In the genomic region with DNA sequence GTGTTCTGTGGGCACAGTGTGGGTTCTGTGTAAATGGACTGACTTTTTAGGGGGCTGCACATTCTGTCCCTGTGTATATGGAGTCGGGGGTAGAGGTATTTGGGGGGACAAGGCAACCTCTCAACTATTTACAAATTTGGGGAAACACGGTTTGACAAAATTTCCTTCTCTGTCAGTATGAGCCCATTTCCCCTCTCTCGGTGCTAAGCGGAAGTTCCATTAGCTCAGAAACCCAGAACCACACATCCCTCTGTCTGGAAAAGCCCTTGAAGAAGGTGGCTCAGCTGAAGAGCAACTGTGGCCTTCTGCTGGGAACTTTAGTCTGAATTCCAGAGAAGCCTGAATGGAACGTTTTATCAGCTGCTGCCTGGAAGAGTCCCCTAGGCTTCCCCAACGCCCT, we compare ENCODE assay signal across 26 mouse cellular contexts. TPM values are rescaled to one million over a fixed set of nuclear protein-coding genes. Genes with fewer than 3 reads are reported as not detected.
A peak's percentile ranks its signal among the peaks of the same experiment; 100 is the strongest.
DNase-seq lines count a peak whose midpoint lies in the region; ATAC-seq and TF ChIP-seq lines count a peak whose summit lies in the region.
"Had no signal": no experiment of that assay in that cellular context is flagged by ENCODE, and none has a peak within 500 bp of the region (broad histone marks: within the 10 kb centered on the region; RNA-seq: fewer than 3 reads in every experiment).

No protein-coding gene starts in this region.

- peaks cover 55% of the 10 kb centered on the region for H3K4me1 ChIP-seq in thymus, adult 2 months (replicated peaks; ENCODE audit: control insufficient read depth, insufficient read depth, low read length)
- peaks cover 3% of the 10 kb centered on the region; the same call in 1 of the 2 replicates for H3K4me1 ChIP-seq in brown adipose tissue, adult 24 weeks (ENCODE audit: control insufficient read depth, insufficient read depth, insufficient read length, low read length)
- H3K4me1 ChIP-seq in megakaryocyte, embryonic 14.5 days: peaks cover 100% of the 10 kb centered on the region
- H3K4me1 ChIP-seq in midbrain, embryonic 14.5 days (ENCODE audit: control insufficient read depth, insufficient read depth, low read length): no peaks in the 10 kb centered on the region
- H3K4me1 ChIP-seq: embryonic facial prominence, embryonic 12.5 days; lung, embryonic 15.5 days; midbrain, embryonic 12.5 days; stomach, embryonic 15.5 days had no signal

- WGBS in thymus, adult 2 months: 53% methylated on average over 6 of the region's 6 CpGs
- WGBS in midbrain, embryonic 14.5 days: 77% methylated on average over 6 of the region's 6 CpGs

- DNase-seq in thymus, adult 2 months: no peak
- no peak for DNase-seq in thymus, adult 18-20 months
- no peak for DNase-seq in cerebellum, postnatal 14 days
- DNase-seq in midbrain, embryonic 14.5 days: no peak
- no peak for DNase-seq in urinary bladder, postnatal 14 days (ENCODE audit: low spot score)
- DNase-seq: adrenal gland, postnatal 25 days; B cell, adult 2 months; cerebellum, adult 11-12 months; cerebellum, postnatal 10 days; kidney, postnatal 25 days; lung, postnatal 4 days; right cerebral cortex, postnatal 14 days had no signal

- H3K27me3 ChIP-seq in thymus, adult 2 months (ENCODE audit: control insufficient read depth, insufficient read depth, low read length): no peaks in the 10 kb centered on the region; the same call in 1 of the 2 replicates
- H3K27me3 ChIP-seq in megakaryocyte, embryonic 14.5 days (replicated peaks): no peaks in the 10 kb centered on the region
- H3K27me3 ChIP-seq in midbrain, embryonic 14.5 days (ENCODE audit: control insufficient read depth, insufficient read depth, low read length): no peaks in the 10 kb centered on the region
- H3K27me3 ChIP-seq: embryonic facial prominence, embryonic 12.5 days; liver, embryonic 15.5 days; lung, embryonic 15.5 days; stomach, embryonic 15.5 days had no signal

- H3K4me2 ChIP-seq in midbrain, embryonic 14.5 days (ENCODE audit: low read length): no peak overlapping the region
- H3K4me2 ChIP-seq: embryonic facial prominence, embryonic 12.5 days; heart, embryonic 11.5 days; liver, embryonic 15.5 days; lung, embryonic 15.5 days; midbrain, embryonic 12.5 days; stomach, embryonic 15.5 days had no signal

- ATAC-seq in midbrain, embryonic 14.5 days (ENCODE audit: low FRiP score, low TSS enrichment): no peak
- ATAC-seq: hindbrain, embryonic 16.5 days; intestine, postnatal 0 days had no signal

- peak overlapping the region; percentile 14; the same call in 1 of the 2 replicates for H3K27ac ChIP-seq in thymus, adult 2 months (ENCODE audit: control insufficient read depth, insufficient read depth, low read length)
- H3K27ac ChIP-seq in brown adipose tissue, adult 24 weeks (replicated peaks; ENCODE audit: low read depth, low read length): peak overlapping the region; percentile 55
- H3K27ac ChIP-seq in midbrain, embryonic 14.5 days (replicated peaks; ENCODE audit: low read depth, low read length): no peak overlapping the region
- H3K27ac ChIP-seq: embryonic facial prominence, embryonic 12.5 days; left cerebral cortex, adult 2 months; liver, embryonic 15.5 days; lung, embryonic 15.5 days; midbrain, embryonic 12.5 days; stomach, embryonic 15.5 days had no signal

- H3K9me3 ChIP-seq in megakaryocyte, embryonic 14.5 days: no peaks in the 10 kb centered on the region
- no peaks in the 10 kb centered on the region for H3K9me3 ChIP-seq in midbrain, embryonic 14.5 days (ENCODE audit: control insufficient read depth, low read length)
- H3K9me3 ChIP-seq: embryonic facial prominence, embryonic 12.5 days; liver, embryonic 15.5 days; lung, embryonic 15.5 days; midbrain, embryonic 12.5 days; stomach, embryonic 15.5 days had no signal

- no peak overlapping the region for H3K9ac ChIP-seq in midbrain, embryonic 14.5 days (replicated peaks; ENCODE audit: low read length)
- H3K9ac ChIP-seq: embryonic facial prominence, embryonic 12.5 days; liver, embryonic 15.5 days; lung, embryonic 15.5 days; midbrain, embryonic 12.5 days; stomach, embryonic 15.5 days had no signal

- TF ChIP-seq CTCF in thymus, adult 2 months (IDR thresholded peaks at IDR 0.05; ENCODE audit: borderline replicate concordance, control insufficient read depth, extremely low read depth, insufficient read depth, low read length, poor library complexity): no peak

- peaks cover 12% of the 10 kb centered on the region for H3K36me3 ChIP-seq in thymus, adult 2 months (ENCODE audit: control insufficient read depth, insufficient read depth, low read length)
- peaks cover 87% of the 10 kb centered on the region for H3K36me3 ChIP-seq in megakaryocyte, embryonic 14.5 days (replicated peaks; ENCODE audit: low read length)
- no peaks in the 10 kb centered on the region for H3K36me3 ChIP-seq in midbrain, embryonic 14.5 days (ENCODE audit: control insufficient read depth, insufficient read depth, low read length)
- H3K36me3 ChIP-seq: embryonic facial prominence, embryonic 12.5 days; liver, embryonic 15.5 days; lung, embryonic 15.5 days; midbrain, embryonic 12.5 days; stomach, embryonic 15.5 days had no signal

- H3K4me3 ChIP-seq in thymus, adult 2 months (ENCODE audit: control insufficient read depth, insufficient read depth, low read length): no peak overlapping the region
- no peak overlapping the region for H3K4me3 ChIP-seq in brown adipose tissue, adult 24 weeks (ENCODE audit: insufficient read depth, low read depth, low read length)
- H3K4me3 ChIP-seq in megakaryocyte, embryonic 14.5 days (replicated peaks): peak overlapping the region; percentile 77
- no peak overlapping the region for H3K4me3 ChIP-seq in midbrain, embryonic 14.5 days (replicated peaks; ENCODE audit: low read depth, low read length)
- H3K4me3 ChIP-seq: embryonic facial prominence, embryonic 12.5 days; left cerebral cortex, adult 2 months; liver, embryonic 15.5 days; lung, embryonic 15.5 days; midbrain, embryonic 12.5 days; stomach, embryonic 15.5 days had no signal

- no peak for TF ChIP-seq POLR2A in thymus, adult 2 months (IDR thresholded peaks at IDR 0.05; ENCODE audit: control insufficient read depth, extremely low read depth, insufficient read depth, low read length, poor library complexity)

RNA-seq across cellular contexts. Expression of gene Il10ra, which starts 16.6 kb away (rescaled TPM):
- 23.9 and 36.8 TPM in 2 replicates for polyA plus RNA-seq in thymus, adult 2 months (2012; rRNA removed)
- 1.8 TPM in 2 replicates for polyA plus RNA-seq in brown adipose tissue, adult 24 weeks (2012; ENCODE audit: insufficient read depth, insufficient read length, missing spikeins)
- polyA plus RNA-seq in megakaryocyte, embryonic 14.5 days (2012; ENCODE audit: insufficient read depth, low replicate concordance): 4.8 and 7.7 TPM in 2 replicates
- polyA plus RNA-seq in midbrain, embryonic 14.5 days (2014; fragmentation: Nextera tagmentation; extraction: Ambion mirVana): 0.34 and 0.67 TPM in 2 replicates

RNA-seq across cellular contexts. Expression of gene Tmprss4, which starts 48.5 kb away (rescaled TPM):
- 7.4 and 16.1 TPM in 2 replicates for polyA plus RNA-seq in thymus, adult 2 months (2012; rRNA removed)
- not detected in 2 replicates for polyA plus RNA-seq in brown adipose tissue, adult 24 weeks (2012; ENCODE audit: insufficient read depth, insufficient read length, missing spikeins)
- polyA plus RNA-seq in megakaryocyte, embryonic 14.5 days (2012; ENCODE audit: insufficient read depth, low replicate concordance): not detected in 2 replicates
- not detected in 2 replicates for polyA plus RNA-seq in midbrain, embryonic 14.5 days (2014; fragmentation: Nextera tagmentation; extraction: Ambion mirVana)
- polyA plus RNA-seq: forebrain, embryonic 11.5 days; heart, postnatal 0 days; hindbrain, embryonic 16.5 days; liver, embryonic 15.5 days; midbrain, embryonic 12.5 days; neural tube, embryonic 11.5 days had no signal
